Mouse (Mus musculus): ENCODE results near the gene Nebl.

The Nebl gene

GRCm38 (mm10) chr2:17640861-17641260 is 90.4 kb downstream of the Nebl start:
- in situ Hi-C loops (cut with MseI, MboI): loop anchor here (10.0 kb wide), 2 partner anchors 194 to 204 kb away; no protein-coding TSS in a partner anchor

GRCm38 (mm10) chr2:17638631-17639030 is 92.6 kb downstream of the Nebl start:
- in situ Hi-C loops (cut with MseI, MboI): no loop called here

- in situ Hi-C loops (cut with MseI, MboI): no loop called here
Measured at GRCm38 (mm10) chr2:17623931-17624330, 107.3 kb downstream of the Nebl start.

- in situ Hi-C loops (cut with MseI, MboI): no loop called here
Measured at GRCm38 (mm10) chr2:17610259-17610658, 121.0 kb downstream of the Nebl start.

- in situ Hi-C loops (cut with MseI, MboI): no loop called here
Measured at GRCm38 (mm10) chr2:17603573-17603972, 127.7 kb downstream of the Nebl start.

GRCm38 (mm10) chr2:17600652-17601051 is 130.6 kb downstream of the Nebl start:
- in situ Hi-C loops (cut with MseI, MboI): no loop called here

- in situ Hi-C loops (cut with MseI, MboI): no loop called here
Measured at GRCm38 (mm10) chr2:17599860-17600259, 131.4 kb downstream of the Nebl start.

- in situ Hi-C loops (cut with MseI, MboI): no loop called here
Measured at GRCm38 (mm10) chr2:17597932-17598331, 133.3 kb downstream of the Nebl start.

GRCm38 (mm10) chr2:17589669-17590068 is 141.6 kb downstream of the Nebl start:
- in situ Hi-C loops (cut with MseI, MboI): no loop called here

GRCm38 (mm10) chr2:17585329-17585992 is 145.8 kb downstream of the Nebl start:
- in situ Hi-C loops (cut with MseI, MboI): no loop called here

GRCm38 (mm10) chr2:17575648-17576047 is 155.6 kb downstream of the Nebl start:
- in situ Hi-C loops (cut with MseI, MboI): no loop called here

GRCm38 (mm10) chr2:17571716-17572115 is 159.5 kb downstream of the Nebl start:
- in situ Hi-C loops (cut with MseI, MboI): no loop called here

- in situ Hi-C loops (cut with MseI, MboI): no loop called here
Measured at GRCm38 (mm10) chr2:17558889-17559742, 172.1 kb downstream of the Nebl start.

GRCm38 (mm10) chr2:17549895-17550558 is 181.2 kb downstream of the Nebl start:
- in situ Hi-C loops (cut with MseI, MboI): no loop called here

- in situ Hi-C loops (cut with MseI, MboI): no loop called here
Measured at GRCm38 (mm10) chr2:17546354-17546948, 184.8 kb downstream of the Nebl start.

GRCm38 (mm10) chr2:17539737-17540136 is 191.5 kb downstream of the Nebl start:
- in situ Hi-C loops (cut with MseI, MboI): no loop called here

GRCm38 (mm10) chr2:17538493-17538892 is 192.8 kb downstream of the Nebl start:
- in situ Hi-C loops (cut with MseI, MboI): no loop called here

- in situ Hi-C loops (cut with MseI, MboI): no loop called here
Measured at GRCm38 (mm10) chr2:17531355-17532105, 199.7 kb downstream of the Nebl start.

- in situ Hi-C loops (cut with MseI, MboI): no loop called here
Measured at GRCm38 (mm10) chr2:17525739-17526526, 205.3 kb downstream of the Nebl start.

- in situ Hi-C loops (cut with MseI, MboI): no loop called here
Measured at GRCm38 (mm10) chr2:17525211-17525610, 206.1 kb downstream of the Nebl start.
